Mouse (Mus musculus): ENCODE data around the gene Prss57.

DNA sequence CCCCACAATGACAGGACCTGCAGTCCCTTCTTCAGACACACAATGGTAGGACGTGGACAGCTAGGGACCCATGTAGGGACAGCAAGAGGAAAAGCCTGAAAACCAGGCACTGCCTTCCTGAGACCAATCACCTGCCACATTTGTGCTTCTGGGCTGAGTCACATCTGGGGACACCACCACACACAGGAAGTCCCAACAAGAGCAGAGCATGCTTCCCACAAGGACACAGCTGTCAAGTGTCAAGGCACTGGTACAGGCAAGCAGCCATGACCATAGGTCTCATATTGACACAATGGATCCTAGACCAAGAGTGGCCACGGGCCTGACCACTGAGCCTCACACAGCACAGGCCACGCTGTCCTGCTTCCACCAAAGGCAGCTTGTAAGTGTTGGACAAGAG is 27.9 kb downstream of the Prss57 start:
- TF ChIP-seq CTCF (conservative IDR thresholded peaks at IDR 0.05; ENCODE audit: insufficient read depth, insufficient read length, low read depth, low read length), result no peak
- no peak for TF ChIP-seq POLR2A (IDR thresholded peaks at IDR 0.05; ENCODE audit: low read depth, low read length)
